Mouse (Mus musculus) kidney, postnatal 4 days (tissue): ENCODE data around the gene Clybl.
A peak's percentile ranks its signal among the peaks of the same experiment; 100 is the strongest.

Experiments
- DNase-seq, 2 experiments: peaks; one replicate each; pipeline ENCODE4 v3.0.0; 2021; ENCODE audit warnings: mixed read lengths in 2 of 2

The Clybl gene

GRCm38 (mm10) chr14:122367252-122367868 is 185.9 kb downstream of the Clybl start:
- DNase-seq, result peak; percentile 17 to 26

- no peak for DNase-seq
These were observed 186.4 kb downstream of the Clybl start for GRCm38 (mm10) chr14:122367882-122368418.

- DNase-seq, result no peak
These were observed 187.0 kb downstream of the Clybl start for GRCm38 (mm10) chr14:122368501-122368900.

- no peak for DNase-seq
These were observed 190.5 kb downstream of the Clybl start for GRCm38 (mm10) chr14:122371979-122372378.

GRCm38 (mm10) chr14:122373458-122373857 is 192.0 kb downstream of the Clybl start:
- DNase-seq, result peak in 1 of 2 experiments; percentile 7

GRCm38 (mm10) chr14:122374285-122374997 is 192.9 kb downstream of the Clybl start:
- peak in 1 of 2 experiments; percentile 10 for DNase-seq

- no peak for DNase-seq
These were observed 193.7 kb downstream of the Clybl start for GRCm38 (mm10) chr14:122375070-122375811.

GRCm38 (mm10) chr14:122376482-122377143 is 195.1 kb downstream of the Clybl start:
- DNase-seq, result no peak

- no peak for DNase-seq
These were observed 196.2 kb downstream of the Clybl start for GRCm38 (mm10) chr14:122377681-122378080.

- DNase-seq, result no peak
These were observed 197.6 kb downstream of the Clybl start for GRCm38 (mm10) chr14:122379076-122379475.

GRCm38 (mm10) chr14:122379996-122380395 is 198.5 kb downstream of the Clybl start:
- peak in 1 of 2 experiments; percentile 25 for DNase-seq

- DNase-seq, result no peak
These were observed 199.7 kb downstream of the Clybl start for GRCm38 (mm10) chr14:122380896-122381845.

- no peak for DNase-seq
These were observed 200.8 kb downstream of the Clybl start for GRCm38 (mm10) chr14:122382281-122382680.

- DNase-seq, result peak in 1 of 2 experiments; percentile 10
These were observed 202.4 kb downstream of the Clybl start for GRCm38 (mm10) chr14:122383931-122384330.

- no peak for DNase-seq
These were observed 203.1 kb downstream of the Clybl start for GRCm38 (mm10) chr14:122384447-122385237.

- no peak for DNase-seq
These were observed 203.7 kb downstream of the Clybl start for GRCm38 (mm10) chr14:122385238-122385534.

GRCm38 (mm10) chr14:122385758-122386157 is 204.3 kb downstream of the Clybl start:
- DNase-seq, result no peak

GRCm38 (mm10) chr14:122386281-122387130 is 205.0 kb downstream of the Clybl start:
- no peak for DNase-seq

- DNase-seq, result no peak
These were observed 206.3 kb downstream of the Clybl start for GRCm38 (mm10) chr14:122387781-122388180.
